ENCODE assay signal across 14 mouse cellular contexts in the genomic region with DNA sequence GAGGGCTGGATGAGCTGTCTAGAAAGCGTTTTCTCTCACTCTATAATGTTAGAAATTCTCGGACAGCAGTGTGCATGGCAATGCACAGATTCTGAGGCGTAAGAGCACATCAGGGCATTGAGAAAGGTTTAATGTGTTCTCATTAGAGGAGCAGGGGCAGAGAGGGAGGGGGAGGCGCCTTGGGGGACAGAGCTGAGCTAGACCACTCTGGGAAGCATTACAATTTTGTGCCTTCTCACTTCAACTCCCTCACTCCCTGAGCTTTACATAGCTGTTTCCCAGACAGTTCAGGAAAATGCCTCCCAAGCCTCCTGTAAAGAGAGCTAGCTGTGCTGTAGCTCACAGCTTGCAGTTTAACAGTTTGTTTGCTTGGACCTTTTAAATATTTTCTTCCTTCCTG.
A peak's percentile ranks its signal among the peaks of the same experiment; 100 is the strongest.
DNase-seq lines count a peak whose midpoint lies in the region; ATAC-seq lines count a peak whose summit lies in the region.
"Had no signal": no experiment of that assay in that cellular context is flagged by ENCODE, and none has a peak within 500 bp of the region (broad histone marks: within the 10 kb centered on the region; RNA-seq: fewer than 3 reads in every experiment).

No protein-coding gene starts in this region.

- peak; percentile 24; the same call in 1 of the 2 replicates for ATAC-seq in frontal cortex, adult (ENCODE audit: low TSS enrichment)

- H3K9me3 ChIP-seq in hindbrain, embryonic 10.5 days: no peaks in the 10 kb centered on the region
- no peaks in the 10 kb centered on the region for H3K9me3 ChIP-seq in heart, embryonic 10.5 days

- H3K4me1 ChIP-seq in hindbrain, embryonic 10.5 days (replicated peaks): peaks cover 66% of the 10 kb centered on the region
- H3K4me1 ChIP-seq in heart, embryonic 10.5 days: peaks cover 42% of the 10 kb centered on the region; the same call in 1 of the 2 replicates

- WGBS in hindbrain, embryonic 10.5 days: 21% methylated on average over 4 of the region's 4 CpGs
- 51% methylated on average over 4 of the region's 4 CpGs for WGBS in heart, embryonic 10.5 days

- H3K36me3 ChIP-seq in hindbrain, embryonic 10.5 days: no peaks in the 10 kb centered on the region
- H3K36me3 ChIP-seq in heart, embryonic 10.5 days: no peaks in the 10 kb centered on the region

- H3K27ac ChIP-seq in hindbrain, embryonic 10.5 days: peak overlapping the region; percentile 81
- H3K27ac ChIP-seq in heart, embryonic 10.5 days: no peak overlapping the region

- no peaks in the 10 kb centered on the region for H3K27me3 ChIP-seq in hindbrain, embryonic 10.5 days (ENCODE audit: insufficient read depth, poor library complexity, severe bottlenecking)
- H3K27me3 ChIP-seq in heart, embryonic 10.5 days (ENCODE audit: insufficient read depth, poor library complexity, severe bottlenecking): no peaks in the 10 kb centered on the region

- DNase-seq in frontal cortex, postnatal 25 days (ENCODE audit: low spot score in 2 of 2): no peak
- DNase-seq in hindbrain, embryonic 10.5 days (ENCODE audit: low spot score): peak; percentile 17
- DNase-seq in mesoderm, embryonic 11.5 days (ENCODE audit: low read depth, low spot score): peak; percentile 22
- peak; percentile 50 for DNase-seq in retina, postnatal 1 day
- DNase-seq in layer of hippocampus, postnatal 25 days (ENCODE audit: extremely low spot score in 1 of 2, low spot score in 1 of 2): no peak
- DNase-seq in adrenal gland, postnatal 36 days: no peak
- no peak for DNase-seq in heart, embryonic 10.5 days (ENCODE audit: low spot score)
- DNase-seq: gastrocnemius, postnatal 36 days; heart, postnatal 36 days; kidney, postnatal 14 days; lung, adult 18-20 months; thymus, adult 2 months had no signal

- H3K4me3 ChIP-seq in hindbrain, embryonic 10.5 days: no peak overlapping the region
- no peak overlapping the region for H3K4me3 ChIP-seq in heart, embryonic 10.5 days
- H3K4me3 ChIP-seq: myocyte had no signal

Comparison
In these comparisons a context has a peak if more than half of its experiments do, and no peak if none do; other contexts are left out.
1. DNase-seq: peak in hindbrain, embryonic 10.5 days (single experiment), mesoderm, embryonic 11.5 days (single experiment) and retina, postnatal 1 day (single experiment); none in frontal cortex, postnatal 25 days (0 of 2), layer of hippocampus, postnatal 25 days (0 of 2), adrenal gland, postnatal 36 days (0 of 2) and heart, embryonic 10.5 days (single experiment).